Mouse (Mus musculus): Measurements from ENCODE around the gene Mecom.
"Not testable (repeated sequence)": the region's sequence is repeated elsewhere in the genome, so short reads cannot be mapped to it uniquely, and the experiment has no call there.

Mecom gene

DNA sequence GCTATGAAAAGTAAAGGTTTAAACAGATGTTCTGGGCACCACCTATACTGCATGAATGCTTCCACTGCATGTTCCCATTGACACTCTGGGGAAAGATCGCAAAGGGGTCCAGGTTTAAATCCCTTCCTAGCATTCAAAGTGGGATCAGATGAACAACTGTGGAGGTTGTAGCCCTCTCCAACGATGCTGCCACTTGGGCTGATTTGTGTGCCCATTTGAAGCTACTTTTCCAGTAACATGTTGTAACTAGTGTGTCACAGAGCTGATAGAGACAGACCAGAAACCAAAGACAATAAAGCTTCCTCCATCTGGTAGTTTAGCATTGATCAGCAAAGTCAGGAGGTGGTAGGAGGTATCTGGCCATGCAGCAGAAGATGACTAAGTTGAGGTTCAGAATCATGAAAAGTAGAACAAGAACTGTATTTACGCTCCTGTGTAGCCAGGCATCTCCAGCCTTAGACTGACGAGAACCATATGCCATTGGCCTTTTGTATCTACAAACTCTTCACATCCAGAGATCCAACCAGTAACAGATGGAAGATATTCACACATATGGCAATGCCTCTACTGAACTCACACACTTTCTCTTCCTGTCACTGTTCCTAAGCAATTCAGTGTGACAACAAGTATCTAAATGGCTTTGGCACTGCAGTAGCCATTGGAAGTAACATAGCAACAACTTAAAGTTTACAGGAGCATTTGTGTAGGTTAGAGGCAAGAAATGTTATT lies 299.0 kb downstream of the Mecom start:
- ChIA-PET CTCF (no interaction called here), POLR2A (interaction anchor here in 1 of 4 experiments (1.0 kb wide), 1 partner anchor 226 kb away, joined by 3 read pairs; no protein-coding TSS in a partner anchor)

DNA sequence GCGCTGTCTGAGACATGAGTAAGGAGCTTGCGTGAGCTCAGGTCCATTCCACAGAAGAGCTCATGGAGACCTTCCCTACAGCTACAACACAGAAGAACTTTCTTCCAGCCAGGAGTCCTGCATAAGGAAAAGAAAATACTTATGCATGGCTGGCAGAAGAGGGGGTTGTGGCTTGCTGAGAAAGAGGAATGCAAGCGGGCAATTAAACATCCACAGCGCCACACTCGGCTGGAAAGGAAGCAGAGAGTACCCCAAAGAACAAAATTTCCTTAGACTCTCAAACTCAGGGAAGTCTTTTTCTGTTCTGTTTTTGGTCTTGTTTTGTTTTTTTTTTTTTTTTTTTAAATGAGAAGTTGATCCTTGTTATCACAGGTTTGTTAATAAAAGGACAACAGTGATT lies 300.6 kb downstream of the Mecom start:
- ChIA-PET POLR2A (interaction anchor here in 1 of 4 experiments (0.5 to 0.6 kb wide), 2 partner anchors 281 to 509 kb away, joined by 3 to 4 read pairs; no protein-coding TSS in a partner anchor), CTCF (interaction anchor here in 1 of 4 experiments (0.9 to 1.0 kb wide), 2 partner anchors 24 to 144 kb away, joined by 3 read pairs; no protein-coding TSS in a partner anchor)

DNA sequence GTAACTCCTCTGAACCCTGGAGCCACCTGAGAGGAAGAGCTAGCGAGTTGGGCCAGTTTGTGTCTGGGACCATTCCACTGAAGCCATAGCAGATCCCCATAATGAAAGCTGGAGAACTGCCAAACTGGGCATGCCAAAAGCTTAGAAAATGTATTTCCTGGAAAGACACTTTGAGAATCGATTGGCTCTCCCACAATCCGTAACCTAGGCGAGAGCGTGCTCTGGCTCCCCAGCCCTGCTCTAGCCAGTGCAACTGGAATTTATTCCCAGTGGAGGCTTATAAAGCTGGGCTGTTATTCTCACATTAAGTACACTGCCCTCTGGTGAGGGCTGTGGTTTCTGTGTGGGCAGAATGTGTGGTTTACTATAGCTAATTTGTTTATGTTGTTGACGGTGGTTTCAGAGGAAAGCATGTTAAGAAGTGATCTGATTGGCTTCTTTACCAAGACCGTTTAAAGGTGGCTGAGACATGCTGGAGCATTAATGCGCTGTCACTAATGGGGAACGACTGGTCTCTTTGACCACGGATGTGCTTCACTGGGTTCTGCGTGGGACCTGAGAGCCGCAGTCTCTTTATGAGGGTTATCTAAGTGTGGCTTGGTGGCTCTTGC lies 301.3 kb downstream of the Mecom start:
- CTCF ChIA-PET: interaction anchor here in 1 of 4 experiments (0.9 to 1.0 kb wide), 2 partner anchors 24 to 145 kb away, joined by 3 read pairs; no protein-coding TSS in a partner anchor
- POLR2A ChIA-PET: interaction anchor here in 1 of 4 experiments (0.5 to 0.6 kb wide), 2 partner anchors 280 to 508 kb away, joined by 3 to 4 read pairs; no protein-coding TSS in a partner anchor

DNA sequence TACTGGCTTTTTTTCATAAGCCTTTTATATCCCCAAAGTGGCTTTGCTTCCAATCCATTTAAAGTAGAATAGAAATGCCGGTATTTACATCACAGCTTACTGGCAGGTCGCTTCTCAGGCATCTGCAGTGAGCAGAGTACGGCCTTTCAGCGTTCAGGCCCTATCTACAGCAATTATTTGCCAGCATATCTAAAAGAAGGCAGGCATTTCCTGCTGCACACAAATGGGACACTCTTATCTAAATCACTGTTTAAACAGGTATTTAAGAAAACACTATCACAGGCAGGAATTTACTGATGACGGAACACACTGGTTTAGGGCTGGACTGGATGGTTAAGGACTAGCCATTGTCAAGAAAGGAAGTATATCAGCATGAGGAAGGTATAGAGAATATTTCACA lies 301.9 kb downstream of the Mecom start:
- POLR2A ChIA-PET: no interaction called here
- CTCF ChIA-PET: no interaction called here

DNA sequence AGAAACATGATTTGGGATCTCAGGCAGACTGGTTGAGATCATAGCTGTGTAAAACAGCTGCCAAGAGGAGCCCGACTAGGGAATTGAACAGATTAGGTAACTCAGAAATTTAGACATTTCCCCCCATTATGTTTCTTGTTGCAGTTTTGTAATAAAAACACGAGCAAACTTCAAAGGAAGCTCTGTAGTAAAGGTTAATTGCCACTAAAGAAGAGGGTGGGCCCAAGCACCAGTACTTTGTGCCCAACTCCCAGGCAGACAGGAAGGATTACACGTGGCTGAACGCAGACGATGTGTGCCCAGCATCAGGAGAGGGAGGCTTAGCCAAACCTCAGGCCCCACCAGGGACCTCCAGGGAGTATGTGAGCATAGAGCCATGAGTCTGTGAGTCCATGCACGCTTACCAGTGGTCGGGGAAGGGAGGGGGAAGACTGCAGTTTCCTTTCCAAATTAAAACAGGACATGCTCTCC lies 303.4 kb downstream of the Mecom start:
- POLR2A ChIA-PET: interaction anchor here in 1 of 4 experiments (0.7 kb wide), 1 partner anchor 14 kb away, joined by 3 read pairs; no protein-coding TSS in a partner anchor
- CTCF ChIA-PET: interaction anchor here in 2 of 4 experiments (0.6 to 0.7 kb wide), 2 partner anchors 159 to 431 kb away, joined by 3 read pairs; no protein-coding TSS in a partner anchor

DNA sequence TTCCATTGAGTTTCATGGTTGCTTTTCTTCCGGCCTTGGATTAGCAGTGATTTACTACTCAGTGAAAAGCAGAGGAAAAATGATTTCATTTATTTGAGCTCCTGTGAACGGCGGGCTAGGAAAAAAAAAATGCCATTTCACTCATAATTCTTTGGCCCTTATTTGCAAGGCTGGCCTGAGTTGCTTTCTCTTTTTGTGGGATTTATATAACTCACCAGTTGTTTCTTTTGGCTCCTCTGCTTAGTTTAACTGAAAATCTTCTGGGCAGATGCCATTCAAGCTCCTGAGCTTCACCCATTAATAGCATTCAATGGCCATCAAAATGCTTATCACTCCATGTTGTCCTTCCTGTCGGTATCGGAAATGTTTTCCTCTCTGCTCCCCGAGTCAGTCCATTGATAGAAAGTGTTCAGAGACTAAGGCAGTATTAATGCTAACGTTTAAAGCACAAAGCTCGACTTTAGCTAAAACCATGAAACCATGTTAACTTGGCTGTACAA lies 304.0 kb downstream of the Mecom start:
- POLR2A ChIA-PET: interaction anchor here in 1 of 4 experiments (0.6 to 0.7 kb wide), 2 partner anchors 13 to 118 kb away, joined by 3 read pairs; no protein-coding TSS in a partner anchor
- CTCF ChIA-PET: interaction anchor here in 2 of 4 experiments (0.6 to 0.7 kb wide), 2 partner anchors 160 to 430 kb away, joined by 3 read pairs; no protein-coding TSS in a partner anchor

DNA sequence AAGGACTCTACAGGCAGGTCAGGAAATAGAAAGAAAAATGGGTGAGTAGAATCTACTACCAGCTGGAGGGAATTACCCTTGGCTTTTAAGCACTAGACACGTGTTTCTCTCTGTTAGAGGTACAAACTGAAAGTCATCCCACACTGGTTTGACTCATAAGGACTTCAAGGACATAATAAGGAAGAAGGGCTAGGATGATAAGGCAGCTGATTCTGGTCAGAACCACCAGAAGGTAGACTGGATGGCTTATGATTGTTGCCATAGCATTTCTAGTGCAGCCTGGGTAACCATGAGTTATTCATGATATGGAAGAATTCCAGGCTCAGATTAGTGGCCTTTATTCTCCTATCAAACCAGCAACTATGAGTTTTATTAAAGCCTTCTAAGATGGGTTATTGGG lies 308.4 kb downstream of the Mecom start:
- ChIA-PET CTCF (no interaction called here), POLR2A (no interaction called here)

DNA sequence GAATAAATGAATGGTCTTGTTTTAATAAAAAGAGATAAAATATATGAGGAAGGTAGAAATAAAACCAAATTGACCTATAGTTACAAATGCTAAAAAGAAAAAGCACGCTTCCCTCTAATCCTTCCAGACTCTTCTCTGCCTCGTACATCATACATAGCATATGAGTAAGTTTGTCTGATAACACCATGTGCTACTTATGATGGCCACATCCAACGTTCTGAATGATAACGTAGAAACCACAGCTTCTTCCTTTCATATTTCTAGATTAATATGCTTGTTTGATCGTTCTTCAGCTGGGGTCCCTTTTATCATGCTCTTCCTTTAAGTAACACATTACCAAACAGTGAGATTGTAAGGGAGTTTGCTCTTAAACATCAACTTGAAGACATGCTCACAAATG lies 310.3 kb downstream of the Mecom start:
- POLR2A ChIA-PET: no interaction called here
- CTCF ChIA-PET: no interaction called here

DNA sequence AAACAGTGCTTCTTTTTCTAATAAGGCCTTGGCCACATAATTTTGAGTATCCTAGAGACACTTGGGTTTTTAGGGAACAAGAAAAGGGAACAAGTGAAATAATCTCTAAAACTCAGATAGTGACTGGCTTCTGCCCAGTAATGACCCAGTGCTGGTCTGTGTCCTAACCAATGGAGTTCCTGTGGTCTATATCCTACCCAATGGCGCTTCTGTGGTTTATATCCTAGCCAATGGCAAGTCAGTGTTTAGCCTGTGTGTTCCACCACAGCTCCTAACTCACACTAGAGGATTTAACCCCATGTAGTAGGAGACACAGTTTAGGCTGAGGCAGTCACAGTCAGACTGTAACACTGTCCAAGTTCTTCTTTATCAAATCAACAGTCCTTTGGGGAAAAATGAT lies 313.8 kb downstream of the Mecom start:
- ChIA-PET CTCF (interaction anchor here in 1 of 4 experiments (0.6 kb wide), 1 partner anchor 275 kb away, joined by 3 read pairs; no protein-coding TSS in a partner anchor), POLR2A (no interaction called here)

DNA sequence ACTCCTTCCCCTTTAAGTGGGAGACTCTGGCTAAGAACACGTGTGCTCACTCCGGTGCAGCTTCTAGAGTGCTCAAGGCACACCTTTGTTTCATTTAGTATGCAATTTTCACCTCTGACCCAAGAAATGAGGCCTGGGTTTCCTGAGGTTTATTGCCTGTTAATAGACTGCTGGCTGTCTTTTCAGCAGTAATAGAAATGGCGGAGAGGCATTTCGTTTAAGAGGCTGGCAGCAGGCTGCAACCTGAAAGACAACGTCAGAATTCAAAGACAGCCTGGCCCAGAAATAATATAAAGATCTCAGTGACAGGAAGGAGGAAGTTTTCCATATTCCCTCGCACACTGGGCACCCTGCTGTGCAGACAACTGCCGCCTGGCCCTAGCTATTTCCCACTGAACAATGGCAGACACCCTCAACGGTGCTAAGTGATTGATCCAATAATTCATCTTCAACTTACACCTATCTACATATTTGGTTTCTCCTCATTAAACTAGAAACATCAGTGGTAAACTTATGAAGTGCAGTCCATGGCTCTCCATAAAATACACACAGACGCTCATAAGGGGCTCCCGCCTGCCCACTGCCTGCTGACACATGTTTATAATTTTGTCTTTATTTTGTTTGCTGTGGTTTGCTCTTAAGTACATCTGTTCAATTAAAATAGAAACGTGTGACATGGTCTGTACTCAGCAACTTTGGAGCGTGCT lies 319.7 kb downstream of the Mecom start:
- CTCF ChIA-PET: no interaction called here

DNA sequence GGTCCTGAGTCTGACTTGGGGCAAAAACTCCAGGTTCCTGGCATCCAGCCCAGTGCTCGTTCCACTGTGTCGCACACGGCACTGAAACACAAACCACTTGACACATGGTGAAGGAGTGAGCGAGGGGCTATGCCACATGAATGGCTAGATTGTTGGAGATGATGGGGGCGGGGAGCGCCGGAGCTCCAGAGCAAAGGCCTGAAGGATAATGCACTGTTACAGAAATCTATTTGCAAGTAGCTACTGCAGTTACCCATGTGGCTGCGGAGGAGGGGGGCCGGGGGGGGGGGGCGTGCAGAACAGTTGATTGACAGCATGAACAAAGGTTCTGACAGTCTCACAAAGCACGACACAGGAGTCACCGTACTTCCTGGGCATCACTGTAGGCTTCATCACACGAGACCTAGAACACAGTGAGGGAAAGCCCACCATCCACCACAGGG lies 320.9 kb downstream of the Mecom start:
- CTCF ChIA-PET: no interaction called here

More for the DNA sequence above, 319.7 kb downstream of the Mecom start:
- POLR2A ChIA-PET: no interaction called here

DNA sequence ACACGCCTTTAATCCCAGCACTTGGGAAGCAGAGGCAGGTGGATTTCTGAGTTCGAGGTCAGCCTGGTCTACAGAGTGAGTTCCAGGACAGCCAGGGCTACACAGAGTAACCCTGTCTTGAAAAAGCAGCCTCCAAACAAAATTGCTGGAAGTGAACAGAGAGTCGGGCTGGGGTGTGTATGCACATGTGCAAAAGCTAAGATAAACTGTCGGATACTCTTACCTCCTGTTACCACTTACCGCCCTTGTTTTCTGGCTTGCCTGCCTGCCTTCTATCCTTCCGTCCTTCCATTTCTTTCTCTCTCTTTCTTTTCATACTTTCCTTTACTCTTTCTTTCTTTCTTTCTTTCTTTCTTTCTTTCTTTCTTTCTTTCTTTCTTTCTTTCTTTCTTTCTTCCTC lies 322.6 kb downstream of the Mecom start:
- CTCF ChIA-PET, POLR2A ChIA-PET: not testable (repeated sequence)

More for the DNA sequence above, 320.9 kb downstream of the Mecom start:
- POLR2A ChIA-PET: interaction anchor here in 1 of 4 experiments (0.6 kb wide), 1 partner anchor 1892 kb away, joined by 3 read pairs; no protein-coding TSS in a partner anchor

DNA sequence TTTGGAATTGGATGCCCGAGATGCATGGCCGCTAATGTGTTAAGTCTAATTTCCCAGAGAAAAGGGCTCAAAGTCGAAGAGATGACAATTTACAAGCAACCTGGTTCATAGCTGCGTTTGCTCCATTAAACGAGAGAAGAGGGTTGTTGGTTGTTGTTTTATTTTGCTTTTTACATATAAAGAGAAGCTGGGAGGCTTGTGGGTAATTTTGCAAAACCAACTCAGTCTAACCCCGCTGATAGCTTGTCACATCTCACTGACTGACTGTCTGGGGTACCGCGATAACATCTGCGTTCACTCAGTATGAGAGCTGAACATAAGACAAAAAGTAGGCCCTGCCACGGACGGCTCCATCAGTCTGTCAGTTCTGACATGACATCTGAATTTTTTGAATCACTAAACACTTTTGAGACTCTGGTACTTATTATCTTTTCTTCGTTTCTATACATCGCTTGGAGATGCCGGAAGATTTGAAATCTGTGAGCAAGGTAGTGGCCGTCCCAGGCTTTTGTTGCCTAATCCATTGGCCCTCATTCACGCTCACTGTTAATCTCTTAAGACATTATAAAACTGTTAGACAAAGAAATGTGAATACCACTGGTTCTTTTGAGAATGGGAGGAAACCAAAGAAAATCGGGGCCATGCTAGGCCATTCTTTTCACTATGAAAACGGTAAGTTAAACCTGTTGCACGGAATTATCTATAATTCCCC lies 327.0 kb downstream of the Mecom start:
- ChIA-PET POLR2A (interaction anchor here in 1 of 4 experiments (0.7 to 1.3 kb wide), 2 partner anchors 11 to 1144 kb away, joined by 3 to 4 read pairs; no protein-coding TSS in a partner anchor), CTCF (interaction anchor here in 1 of 4 experiments (0.7 kb wide), 1 partner anchor 1105 kb away, joined by 3 read pairs; no protein-coding TSS in a partner anchor)

DNA sequence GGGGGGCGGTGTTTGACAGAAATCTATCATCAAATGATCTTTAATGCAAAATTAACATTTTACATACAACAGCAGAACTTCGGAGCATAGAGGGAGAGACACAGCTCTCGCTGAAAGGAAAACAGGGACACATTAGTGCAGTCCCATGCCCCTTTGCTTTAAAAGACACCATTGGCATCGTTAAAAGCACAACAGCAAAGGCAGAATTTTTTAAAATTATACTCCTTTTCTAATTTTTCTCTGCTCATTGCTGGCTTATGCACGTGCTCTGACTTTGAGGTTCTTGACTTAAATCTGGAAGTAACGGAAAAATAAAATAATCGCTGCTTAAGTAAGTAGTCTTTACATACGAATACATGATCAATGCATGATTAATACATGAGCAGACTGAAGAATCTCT lies 327.9 kb downstream of the Mecom start:
- POLR2A ChIA-PET: no interaction called here

DNA sequence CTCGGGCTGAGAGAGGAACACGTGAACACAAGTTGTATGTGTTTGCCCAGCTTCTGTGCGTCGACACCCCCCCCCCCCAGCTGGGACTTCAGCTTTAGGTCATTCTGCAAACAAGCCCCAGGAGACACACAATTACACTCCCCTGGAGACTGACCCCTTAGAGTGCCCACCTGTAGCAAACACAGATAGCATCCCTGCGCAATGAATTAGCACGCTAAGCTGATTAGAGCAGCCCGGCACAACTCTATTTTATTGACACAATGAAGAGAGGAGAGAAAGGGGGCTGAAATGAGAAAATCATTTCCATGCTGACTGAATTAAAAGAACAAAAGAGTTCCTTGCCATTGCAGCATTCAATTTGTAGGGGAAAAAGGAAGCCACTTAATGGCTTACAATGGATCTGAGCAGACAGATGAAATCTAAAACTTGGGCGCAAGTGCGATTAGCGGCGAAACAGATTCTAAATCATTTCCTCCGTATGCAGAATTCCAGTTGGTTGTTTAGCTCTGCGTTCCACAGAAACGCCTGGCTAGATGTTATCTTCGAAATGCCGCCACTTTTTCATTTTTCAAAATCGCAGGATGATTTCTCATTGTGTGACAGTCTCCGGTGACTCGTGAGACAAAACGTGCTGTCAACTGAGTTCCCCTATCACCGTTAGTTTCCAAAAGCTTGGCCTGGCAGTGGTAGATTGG lies 328.5 kb downstream of the Mecom start:
- POLR2A ChIA-PET: no interaction called here
- CTCF ChIA-PET: interaction anchor here in 1 of 4 experiments (0.7 kb wide), 1 partner anchor 73 kb away, joined by 7 read pairs; no protein-coding TSS in a partner anchor

More for the DNA sequence above, 327.9 kb downstream of the Mecom start:
- CTCF ChIA-PET: no interaction called here

DNA sequence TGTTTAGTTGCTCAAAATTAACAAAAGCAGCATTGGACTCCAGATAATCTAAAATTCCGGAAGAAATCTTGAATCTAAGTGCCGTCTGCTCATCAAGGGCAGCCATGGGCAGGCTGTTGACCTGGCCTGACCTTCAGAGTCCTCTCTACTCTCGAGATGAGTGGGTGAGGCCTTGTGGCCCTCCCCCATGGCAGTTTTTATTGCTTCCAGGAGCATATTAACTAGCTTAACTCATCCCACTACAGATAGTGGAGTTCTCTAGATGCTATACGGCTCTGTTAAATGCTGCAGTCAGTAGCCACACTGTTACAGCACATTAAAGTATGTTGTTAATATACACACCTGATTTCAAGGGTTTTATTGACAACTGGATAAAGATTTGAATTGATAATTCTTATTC lies 333.2 kb downstream of the Mecom start:
- ChIA-PET POLR2A (no interaction called here), CTCF (no interaction called here)

DNA sequence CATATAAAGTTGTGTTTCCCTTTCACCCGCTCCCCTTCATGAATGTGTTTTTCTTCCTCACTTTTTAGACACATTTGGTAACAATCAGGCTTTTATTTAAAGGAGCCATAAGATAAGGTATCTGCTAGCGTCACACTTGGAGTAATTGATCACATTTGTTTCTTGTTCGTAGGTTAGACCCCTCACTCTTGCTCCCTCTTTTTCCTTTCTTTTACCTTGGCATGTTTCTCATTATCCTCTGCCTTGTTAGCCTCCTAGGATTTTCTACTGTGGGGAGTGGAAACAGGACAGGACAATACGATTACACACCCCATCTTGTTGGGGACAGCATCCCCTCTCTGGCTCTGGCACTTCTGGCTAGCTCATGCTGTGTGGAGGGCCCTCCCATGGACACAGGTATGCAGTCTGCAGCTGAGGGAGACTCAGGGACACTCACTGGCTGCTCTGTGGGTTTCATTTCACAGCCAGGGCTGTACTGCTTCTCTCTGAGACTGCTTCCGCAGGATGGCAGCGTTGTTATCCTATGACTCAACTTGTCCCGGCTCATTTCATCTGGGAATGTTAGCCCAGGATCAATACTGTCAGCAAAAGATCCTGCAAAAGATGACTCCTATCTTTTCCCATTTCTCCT lies 334.2 kb downstream of the Mecom start:
- ChIA-PET POLR2A (no interaction called here), CTCF (no interaction called here)

DNA sequence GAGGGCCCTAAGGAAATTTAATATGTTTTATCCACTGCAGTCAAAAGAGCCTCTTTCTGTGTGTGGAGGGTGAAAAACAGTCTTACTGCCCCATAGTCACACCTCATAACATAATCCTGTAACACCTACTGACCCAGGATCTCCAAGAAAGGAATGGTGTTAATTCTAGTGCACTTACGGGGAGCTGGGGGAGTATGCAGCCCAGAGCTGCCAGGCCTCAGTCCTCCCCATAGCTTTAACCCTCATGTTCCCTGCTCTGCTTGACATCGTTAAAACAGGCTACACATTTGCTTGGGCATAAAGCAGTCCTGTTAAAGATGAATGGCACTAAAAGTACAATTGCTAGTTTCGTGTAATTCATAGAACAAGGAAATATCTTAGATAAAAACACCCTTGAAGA lies 335.0 kb downstream of the Mecom start:
- CTCF ChIA-PET: no interaction called here
- POLR2A ChIA-PET: no interaction called here

All from embryonic stem cell, embryonic (primary cell).